Mouse (Mus musculus) retina, embryonic 14.5 days (tissue): ENCODE results near the gene Cox8a.

Experiments used
- DNase-seq: peaks from one replicate; pipeline ENCODE4 v3.0.0-alpha.2; 2015; ENCODE audit warnings: low spot score

Cox8a gene

DNA sequence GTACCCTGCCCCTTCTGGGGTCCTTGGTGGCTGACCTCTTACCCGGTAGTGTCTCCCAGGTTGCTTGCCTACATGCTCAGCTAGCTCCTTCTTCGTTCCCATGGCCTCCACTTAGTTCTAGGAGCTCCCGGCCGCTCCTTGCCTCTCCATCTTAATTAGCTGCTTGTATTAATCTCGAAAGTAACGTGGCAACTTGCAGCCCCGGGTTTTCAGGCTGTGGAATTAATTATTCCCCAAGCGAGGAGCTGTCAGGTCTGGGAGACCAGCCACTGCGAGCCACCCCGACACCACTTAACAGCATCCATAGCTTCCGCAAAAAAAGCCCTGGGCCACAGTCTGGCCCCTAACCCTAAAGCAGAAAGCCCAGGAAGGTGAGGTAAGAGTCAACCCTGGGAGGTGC lies 34.0 kb downstream of the Cox8a start:
- no peak for DNase-seq

DNA sequence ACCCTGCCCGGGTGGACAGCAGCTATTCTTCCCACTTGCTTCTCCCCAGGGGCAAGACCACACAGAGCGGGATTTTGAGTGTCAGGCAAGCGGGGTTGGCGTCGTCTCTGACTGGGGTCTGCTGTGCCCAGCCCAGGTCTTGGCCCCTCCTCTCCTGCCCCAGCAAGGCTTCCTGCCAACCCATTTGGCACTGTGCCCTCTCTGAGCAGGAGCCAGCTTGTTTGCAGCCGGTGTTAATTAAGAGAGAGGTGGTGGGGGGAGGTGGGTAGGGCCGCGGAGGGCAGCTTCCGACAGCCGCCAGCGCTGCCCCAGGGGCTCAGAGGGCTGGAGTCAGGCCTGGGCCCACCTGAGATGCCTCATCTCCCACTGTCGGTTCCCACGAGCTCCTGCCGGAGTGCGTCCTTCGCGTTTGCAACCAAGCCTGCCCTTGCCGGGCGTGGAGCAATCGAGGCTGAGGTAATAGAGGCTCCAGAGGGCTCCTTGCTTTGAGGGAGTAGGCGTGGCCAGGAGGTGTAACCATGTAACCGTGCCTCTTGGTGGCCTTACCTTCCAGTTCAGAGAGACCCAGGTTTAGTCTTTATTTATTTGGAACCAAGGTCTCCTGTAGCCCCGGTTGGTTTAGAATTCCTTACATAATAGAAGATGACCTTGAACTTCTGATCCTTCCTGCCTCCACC lies 35.0 kb downstream of the Cox8a start:
- peak; percentile 63 for DNase-seq

DNA sequence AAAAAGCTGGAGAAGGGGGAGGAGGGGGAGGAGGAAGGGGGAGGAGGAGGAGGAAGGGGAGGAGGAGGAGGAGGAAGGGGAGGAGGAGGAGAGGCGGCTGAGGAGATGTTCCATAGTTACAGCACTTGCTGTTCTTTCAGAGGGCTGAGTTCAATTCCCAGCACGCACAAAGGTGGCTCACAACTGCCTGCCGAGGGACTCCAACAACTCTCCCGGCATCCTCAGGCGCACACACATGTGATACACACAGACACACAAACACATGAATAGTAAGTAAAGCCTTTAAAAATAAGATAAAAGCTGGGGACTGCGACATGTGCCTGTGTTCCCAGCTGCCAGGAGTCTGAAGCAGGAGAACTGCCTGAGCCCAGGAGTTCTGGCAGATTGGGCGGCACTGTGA lies 35.9 kb downstream of the Cox8a start:
- no peak for DNase-seq

DNA sequence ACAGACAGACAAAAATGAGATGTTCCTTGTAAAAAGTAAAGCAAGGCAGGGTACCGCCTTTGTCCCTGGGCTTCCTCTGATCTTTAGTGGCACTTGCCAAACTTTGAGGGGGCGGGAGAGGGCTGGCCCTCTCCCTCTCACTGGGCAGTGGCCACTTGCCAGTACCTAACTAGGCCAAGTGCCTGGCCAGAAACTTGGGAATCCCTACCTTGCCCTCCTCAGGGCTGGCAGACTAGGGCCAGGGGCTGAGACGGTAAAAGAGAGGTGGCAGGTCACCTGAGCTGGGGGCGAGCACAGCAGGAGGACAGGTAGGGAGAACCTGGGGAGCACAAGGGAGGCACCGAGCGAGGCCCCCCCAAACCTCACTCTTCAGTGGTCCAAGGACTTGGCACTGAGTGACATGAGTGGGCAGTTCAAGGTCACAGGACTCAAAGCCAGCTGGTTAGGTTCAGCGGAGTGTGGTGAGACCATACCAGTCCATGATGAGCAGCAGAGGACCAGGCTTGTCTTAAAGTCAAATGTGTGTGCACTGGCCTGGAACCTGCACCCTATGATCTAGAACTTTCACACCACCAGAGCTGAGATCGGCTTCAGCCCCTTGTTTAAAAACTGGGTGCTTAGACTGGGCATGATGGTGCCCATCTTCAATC lies 36.5 kb downstream of the Cox8a start:
- no peak for DNase-seq

DNA sequence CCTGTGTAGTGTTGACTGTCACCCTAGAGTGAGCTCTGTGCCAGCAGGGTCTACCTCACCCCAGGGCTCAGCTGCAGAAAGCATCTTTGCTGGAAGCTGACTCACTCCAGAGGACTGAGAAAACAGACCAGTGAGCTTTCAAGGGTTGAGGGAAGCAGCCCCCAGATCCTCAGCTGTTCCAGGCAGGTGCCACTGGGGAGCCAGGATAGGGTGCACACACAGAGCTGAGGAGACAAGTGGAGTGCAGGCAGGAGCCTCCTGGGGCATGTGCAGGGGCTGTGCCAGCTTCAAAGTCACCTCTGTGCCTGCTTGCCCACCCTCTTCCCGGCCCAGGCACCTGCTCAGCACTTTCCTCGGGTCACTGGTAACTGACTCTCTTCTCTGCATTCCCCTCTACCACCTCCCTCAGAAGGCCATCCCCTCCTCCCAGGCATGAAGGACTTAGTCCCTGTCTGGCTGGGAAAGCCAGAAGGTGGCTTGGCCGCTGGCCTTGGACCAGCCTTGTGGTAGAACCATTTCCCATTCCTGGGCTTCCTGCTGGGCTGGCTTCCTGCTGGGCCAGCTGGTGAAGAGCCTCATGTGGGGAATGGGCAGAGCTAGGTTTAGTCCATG lies 38.5 kb downstream of the Cox8a start:
- no peak for DNase-seq

DNA sequence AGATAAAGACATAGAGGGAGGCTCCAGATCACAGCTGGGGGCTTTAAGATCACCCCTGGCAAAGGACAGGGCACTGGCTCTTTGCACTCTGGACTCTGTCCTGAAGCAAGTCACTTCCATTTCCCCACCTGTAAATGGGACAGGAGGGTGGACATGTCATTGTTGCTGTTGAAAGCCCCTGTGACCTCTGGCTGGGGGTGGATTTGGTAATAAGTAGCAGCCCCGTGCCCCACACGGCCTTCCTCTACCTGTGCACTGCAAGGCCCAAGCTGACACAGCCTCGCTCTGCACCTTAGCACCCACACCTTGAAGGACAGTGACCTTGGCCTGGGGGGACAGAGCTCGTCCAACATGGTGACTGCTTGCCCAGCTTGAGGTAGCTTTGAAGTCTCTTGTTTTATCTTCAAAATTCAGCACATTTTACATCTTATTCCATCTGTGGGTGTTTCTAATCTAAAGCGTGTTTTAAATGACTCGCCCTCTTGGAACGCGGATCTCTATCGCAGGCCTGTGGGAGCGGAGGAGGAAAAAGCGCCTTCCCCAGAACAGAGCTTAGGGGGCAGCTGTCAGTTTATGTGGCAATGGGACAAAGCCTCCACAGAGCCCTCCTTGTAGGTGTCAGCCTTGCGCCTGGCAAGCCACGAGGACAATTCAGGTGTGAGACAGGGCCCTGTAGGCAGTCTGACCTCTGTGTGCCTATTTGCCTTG lies 39.5 kb downstream of the Cox8a start:
- no peak for DNase-seq

DNA sequence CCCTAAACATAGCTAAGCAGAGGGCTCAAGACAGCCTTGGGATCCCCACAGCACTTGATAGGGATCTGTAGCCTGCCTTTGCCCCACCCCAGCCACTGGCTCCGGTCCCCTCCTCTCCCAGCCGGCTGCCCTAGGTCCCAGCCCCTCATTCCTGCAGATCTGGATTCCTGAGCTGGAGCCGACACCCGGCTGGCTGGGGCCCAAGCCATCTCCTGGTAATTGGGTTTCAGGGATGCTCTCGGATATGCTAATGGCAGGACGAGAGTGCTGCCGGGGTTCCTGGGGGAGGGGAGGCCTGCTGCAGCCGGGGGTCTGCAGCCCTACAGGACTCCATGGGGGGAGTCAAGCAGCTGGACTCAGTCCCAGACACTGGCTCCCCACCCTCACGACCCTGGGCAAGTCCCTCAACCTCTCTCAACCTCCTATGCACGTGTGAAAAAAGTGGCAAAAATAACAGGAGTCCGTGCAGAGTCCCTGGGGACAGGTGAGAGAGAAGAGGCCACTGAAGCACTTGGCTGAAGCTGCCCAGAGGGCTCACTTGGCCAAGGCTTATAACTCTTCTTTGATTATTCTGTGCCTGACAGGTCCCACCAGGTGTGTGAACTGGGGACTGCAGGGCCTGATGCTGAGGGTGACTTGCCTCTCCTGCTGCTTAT lies 41.2 kb downstream of the Cox8a start:
- DNase-seq = peak; percentile 55

DNA sequence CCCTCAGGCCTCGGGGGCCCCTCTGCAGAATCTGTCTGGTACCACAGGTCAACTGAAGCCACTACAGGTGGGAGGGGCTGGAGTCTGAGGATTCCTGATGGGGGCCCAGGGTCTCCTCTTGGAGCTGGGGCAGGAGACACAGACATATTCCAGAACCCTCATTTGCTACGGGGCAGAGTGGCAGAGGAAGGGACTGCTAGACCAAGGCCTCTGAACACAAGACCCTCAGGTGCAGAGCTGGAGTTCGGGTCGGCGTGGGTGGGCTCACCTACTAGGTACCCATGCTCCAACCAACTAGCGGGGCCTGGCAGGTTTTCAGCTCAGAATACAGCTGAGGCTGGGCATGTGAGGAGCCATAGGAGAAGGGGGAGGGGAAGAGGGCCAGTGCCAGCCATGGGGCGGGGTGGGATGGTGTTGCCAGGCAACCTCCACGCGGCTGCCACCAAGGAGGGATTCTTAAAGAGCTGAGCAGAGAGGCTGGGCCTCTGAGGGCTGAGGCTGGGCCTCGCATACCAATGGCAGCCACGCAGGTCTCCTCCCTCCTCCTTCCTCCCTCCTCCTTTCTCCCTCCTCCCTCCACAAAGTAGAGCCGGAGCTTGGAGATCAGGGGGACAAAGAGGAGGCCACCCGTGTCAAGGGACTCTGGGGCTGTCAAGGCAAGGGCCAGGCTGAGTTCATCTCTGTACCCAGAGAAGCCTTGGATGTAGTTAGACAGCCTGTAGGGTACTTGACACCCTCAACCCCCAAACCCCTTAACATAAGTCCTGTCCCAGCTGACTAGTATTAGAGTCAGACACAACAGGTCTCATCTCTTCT lies 45.2 kb downstream of the Cox8a start:
- peak; percentile 84 for DNase-seq

DNA sequence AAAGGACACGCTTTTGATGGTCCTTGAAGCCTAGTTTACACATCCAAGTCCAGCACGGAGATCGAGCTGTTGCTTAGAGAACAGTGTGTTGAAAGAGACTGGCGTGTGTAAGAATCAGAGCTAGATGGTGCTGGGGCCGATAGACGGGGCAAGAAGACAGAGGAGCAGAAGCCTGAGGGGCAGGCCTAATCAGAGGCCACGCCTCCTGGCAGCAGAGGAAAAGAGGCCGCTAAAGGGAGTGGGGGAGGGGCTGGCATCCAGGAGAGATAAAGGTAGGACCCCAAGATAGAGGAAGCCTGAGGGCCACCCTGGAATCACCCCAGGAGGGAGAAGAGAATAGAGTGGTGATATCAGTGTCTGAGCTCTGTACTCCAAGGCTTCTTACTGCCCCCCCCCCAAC lies 46.0 kb downstream of the Cox8a start:
- peak; percentile 59 for DNase-seq

DNA sequence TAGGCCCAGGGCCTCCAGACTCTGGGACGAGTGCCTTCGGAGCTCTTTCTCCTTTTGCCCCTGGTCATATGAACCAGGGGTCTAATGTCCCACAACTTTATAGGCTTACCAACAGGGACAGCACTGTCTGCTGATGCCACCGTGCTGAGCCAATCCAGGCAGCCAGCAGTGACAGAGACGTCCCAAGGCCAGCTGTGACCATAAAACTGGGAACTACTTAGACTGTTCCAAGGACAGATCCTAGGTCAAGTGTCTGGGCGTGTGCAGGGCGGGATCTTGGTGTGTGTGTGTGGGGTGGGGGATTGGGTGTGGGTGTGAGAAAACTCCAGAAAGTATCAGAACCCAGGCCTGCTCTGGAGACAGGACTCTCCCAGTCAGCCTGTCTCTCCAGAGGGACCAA lies 46.5 kb downstream of the Cox8a start:
- no peak for DNase-seq

DNA sequence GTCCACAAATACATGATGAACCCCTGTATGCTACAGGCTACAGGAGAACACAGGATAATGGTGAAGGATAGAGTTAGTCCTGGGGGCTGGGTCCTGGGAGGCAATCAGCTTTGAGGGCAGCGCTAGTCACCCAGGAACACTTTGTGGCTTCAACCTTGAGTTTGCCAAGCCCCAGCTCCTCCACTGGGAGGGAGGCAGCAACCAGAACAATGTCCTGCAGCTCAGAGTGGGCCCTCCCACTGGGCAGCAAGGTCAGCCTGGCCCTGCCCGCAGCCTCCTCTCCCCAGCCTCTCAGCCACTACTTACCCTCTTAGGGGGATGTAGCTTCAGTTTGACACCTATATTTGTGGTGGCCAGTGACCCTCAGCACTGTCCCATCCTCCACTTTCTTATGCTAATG lies 49.0 kb downstream of the Cox8a start:
- DNase-seq = no peak

DNA sequence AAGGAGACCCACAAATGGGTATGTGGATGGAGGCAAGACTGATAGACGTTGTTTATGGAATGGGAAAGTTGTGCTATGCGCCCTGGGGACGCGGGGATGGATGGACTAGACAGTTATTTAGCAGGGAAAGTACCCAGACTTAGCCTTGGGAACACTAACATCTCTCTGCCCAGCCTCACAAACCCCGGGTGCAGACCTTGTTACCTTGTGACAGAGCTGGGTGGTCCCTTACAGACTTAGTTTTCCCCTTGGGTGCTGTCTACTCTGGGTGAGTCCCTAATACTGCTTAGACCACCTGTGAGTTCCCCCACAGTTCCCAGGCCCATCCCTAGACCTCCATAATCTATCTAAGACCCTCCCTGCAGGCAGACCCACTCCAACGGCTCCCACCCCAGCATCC lies 50.6 kb downstream of the Cox8a start:
- DNase-seq = no peak

DNA sequence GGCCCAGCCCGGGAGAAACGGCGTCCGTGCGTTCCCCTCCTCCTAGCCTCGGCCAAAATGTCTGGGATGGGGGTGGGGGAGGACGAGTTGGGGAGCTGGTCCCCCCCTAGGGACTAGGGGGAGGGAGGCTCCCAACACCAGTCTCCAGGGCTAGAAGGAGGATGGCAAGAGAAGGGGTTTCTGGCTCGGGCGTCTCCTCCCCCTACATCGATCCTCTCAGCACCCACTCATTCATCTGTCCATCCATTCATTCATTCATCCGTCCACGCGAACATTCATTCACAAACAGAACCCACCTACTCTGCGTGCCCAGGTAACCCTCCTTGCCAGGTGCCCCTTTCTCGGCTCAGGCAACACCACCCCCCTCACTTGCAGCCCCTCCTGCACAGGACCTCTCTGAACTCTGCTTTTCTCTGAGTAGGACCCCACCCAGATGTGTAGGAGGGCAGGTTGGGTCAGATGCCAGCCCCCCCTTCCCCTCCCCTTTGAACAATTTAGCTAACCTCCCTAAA lies 51.2 kb downstream of the Cox8a start:
- no peak for DNase-seq

DNA sequence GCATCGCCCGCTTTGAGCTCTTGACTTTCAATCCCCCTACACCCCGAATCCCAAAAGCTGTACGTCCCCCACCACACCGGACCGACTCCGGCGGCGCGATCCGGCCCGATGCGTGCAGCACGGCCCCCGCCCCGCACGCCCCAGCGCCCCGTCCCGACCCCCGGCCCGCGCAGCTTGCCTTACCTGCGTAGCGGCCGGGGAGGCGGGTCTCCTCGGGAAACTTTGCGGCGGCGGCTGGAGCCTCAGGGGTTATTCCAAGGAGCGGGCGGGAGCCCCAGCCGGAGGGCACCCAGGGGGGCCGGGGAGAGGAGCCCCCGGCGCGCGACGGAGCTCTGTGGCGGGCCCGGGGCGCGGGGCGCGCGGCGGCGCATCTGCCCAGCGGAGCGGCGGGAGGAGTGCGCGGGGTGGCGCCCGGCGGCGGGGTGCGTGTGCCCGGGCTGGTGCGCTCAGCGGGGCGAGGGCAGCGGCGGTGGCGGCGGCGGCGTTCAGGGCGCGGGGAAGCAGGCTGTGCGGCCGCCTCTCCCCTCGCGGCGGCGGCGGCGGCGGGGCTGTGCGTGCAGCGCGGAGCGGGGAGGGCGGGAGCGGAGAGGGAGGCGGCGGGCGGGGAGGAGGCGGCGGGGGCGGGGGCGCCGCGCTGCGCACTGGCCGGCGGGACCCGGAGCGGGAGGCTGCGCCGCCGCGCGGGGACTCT lies 51.8 kb downstream of the Cox8a start:
- DNase-seq = peak; percentile 57
